Mouse (Mus musculus) brain, embryonic 14.5 days (tissue): Measurements from ENCODE around the gene E130218I03Rik. TPM values are rescaled to one million over a fixed set of nuclear protein-coding genes. Genes with fewer than 3 reads are reported as not detected.
"Not testable (repeated sequence)": the region's sequence is repeated elsewhere in the genome, so short reads cannot be mapped to it uniquely, and the experiment has no call there.

ENCODE experiments used
- DNase-seq: peaks from one replicate; pipeline ENCODE4 v3.0.0-alpha.2; 2011; ENCODE audit warnings: low read depth
- CTCF ChIP-seq: fragments of 200-500 bp; IDR thresholded peaks from 2 replicates; pipeline ENCODE4 v1.5.1; 2012; ENCODE audit warnings: inconsistent platforms, mild to moderate bottlenecking, moderate library complexity, borderline replicate concordance; ENCODE audit not compliant: insufficient read depth, insufficient read length; ENCODE audit errors: extremely low read depth
- POLR2A ChIP-seq: fragments of 200-500 bp; IDR thresholded peaks from 2 replicates; pipeline ENCODE4 v1.6.1; 2012; ENCODE audit warnings: mild to moderate bottlenecking, inconsistent platforms, borderline replicate concordance; ENCODE audit not compliant: poor library complexity, insufficient read depth, insufficient read length, severe bottlenecking; ENCODE audit errors: extremely low read depth
- polyA plus RNA-seq: library from polyadenylated mRNA; depleted of rRNA; stranded (reverse); fragments of >200 nt; gene quantifications from 2 replicates; pipeline ENCODE4 v1.2.3, GENCODE M21; 2012

E130218I03Rik gene
- polyA plus RNA-seq, 1 experiment = not detected

GRCm38 (mm10) chr4:134256407-134257197, 13.1 kb downstream of the E130218I03Rik start:
- DNase-seq = no peak
- TF ChIP-seq POLR2A = no peak
- no peak for TF ChIP-seq CTCF

- DNase-seq = no peak
- no peak for TF ChIP-seq POLR2A
- TF ChIP-seq CTCF = no peak
Measured at GRCm38 (mm10) chr4:134257198-134258009, 13.9 kb downstream of the E130218I03Rik start.

GRCm38 (mm10) chr4:134258354-134258753, 14.9 kb downstream of the E130218I03Rik start:
- DNase-seq = no peak
- TF ChIP-seq POLR2A (no peak), CTCF (no peak)

GRCm38 (mm10) chr4:134263191-134263590, 19.7 kb downstream of the E130218I03Rik start:
- DNase-seq = peak; percentile 37
- peak; percentile 67 for TF ChIP-seq CTCF
- TF ChIP-seq POLR2A = no peak

GRCm38 (mm10) chr4:134265860-134266585, 22.6 kb downstream of the E130218I03Rik start:
- no peak for DNase-seq
- TF ChIP-seq POLR2A (no peak), CTCF (no peak)

- no peak for DNase-seq
- TF ChIP-seq POLR2A (no peak), CTCF (no peak)
Measured at GRCm38 (mm10) chr4:134268102-134268655, 24.7 kb downstream of the E130218I03Rik start.

GRCm38 (mm10) chr4:134269622-134270021, 26.2 kb downstream of the E130218I03Rik start:
- not testable (repeated sequence) for DNase-seq

GRCm38 (mm10) chr4:134271979-134272378, 28.5 kb downstream of the E130218I03Rik start:
- TF ChIP-seq POLR2A (no peak), CTCF (no peak)
- no peak for DNase-seq

GRCm38 (mm10) chr4:134272731-134273416, 29.4 kb downstream of the E130218I03Rik start:
- TF ChIP-seq POLR2A (no peak), CTCF (no peak)
- no peak for DNase-seq

- no peak for TF ChIP-seq CTCF
- no peak for TF ChIP-seq POLR2A
Measured at GRCm38 (mm10) chr4:134273417-134274345, 30.2 kb downstream of the E130218I03Rik start.

GRCm38 (mm10) chr4:134284942-134285341, 41.5 kb downstream of the E130218I03Rik start:
- no peak for DNase-seq
- TF ChIP-seq CTCF (no peak), POLR2A (no peak)

More at GRCm38 (mm10) chr4:134273417-134274345, 30.2 kb downstream of the E130218I03Rik start:
- DNase-seq = no peak
